Mouse (Mus musculus) Patski (cell line): ENCODE results near the gene Zfp969. TPM values are rescaled to one million over a fixed set of nuclear protein-coding genes. Genes with fewer than 3 reads are reported as not detected.
"Not testable (repeated sequence)": the region's sequence is repeated elsewhere in the genome, so short reads cannot be mapped to it uniquely, and the experiment has no call there.

Experiments
- ATAC-seq: fragments of 100-300 bp; one replicate; pipeline ENCODE4 v1.8.0; 2021
- CTCF ChIA-PET: fragments of 350-600 bp; sonication (Branson Sonifier 250); formaldehyde crosslinking; loops from one replicate; lab custom pipeline; 2022; ENCODE audit warnings: inconsistent platforms; lab: Charles Lee
- POLR2A ChIA-PET: fragments of 350-600 bp; sonication (Branson Sonifier 250); formaldehyde crosslinking; loops from one replicate; lab custom pipeline; 2022; ENCODE audit warnings: antibody characterized with exemption, inconsistent platforms; lab: Charles Lee
- DNase-seq: peaks from one replicate; pipeline ENCODE4 v3.0.0-alpha.2; 2011; ENCODE audit warnings: low read depth, low spot score
- H3K27me3 ChIP-seq: fragments of 371-371 bp; one replicate; pipeline ENCODE4 v1.5.1; 2021
- in situ Hi-C: fragments of 300-500 bp; cut with MboI; formaldehyde crosslinking; loops from 3 replicates; pipeline ENCODE4 v1.11.1; 2018; ENCODE audit warnings: low pct_unique_long_range_greater_than_20kb, mixed read lengths
- polyA plus RNA-seq: library from polyadenylated mRNA; unstranded; gene quantifications from one replicate; pipeline ENCODE4 v1.2.3, GENCODE M21; 2021

Zfp969 gene
- 4.0 TPM for polyA plus RNA-seq

- DNase-seq, POLR2A ChIA-PET, in situ Hi-C loops, ATAC-seq, H3K27me3 ChIP-seq, CTCF ChIA-PET: not testable (repeated sequence)
These were observed at the start of gene Zfp969 for GRCm38 (mm10) chr2:175703546-175703945. TSS of gene Zfp969 (minus strand) at chr2:175703646.

- POLR2A ChIA-PET, DNase-seq, CTCF ChIA-PET, in situ Hi-C loops, H3K27me3 ChIP-seq, ATAC-seq: not testable (repeated sequence)
These were observed 37.8 kb upstream of the Zfp969 start, which contains the start of gene Gm2007 for GRCm38 (mm10) chr2:175741237-175741636. TSS of gene Gm2007 (plus strand) at chr2:175741537.

- in situ Hi-C loops, DNase-seq, ATAC-seq, H3K27me3 ChIP-seq, POLR2A ChIA-PET, CTCF ChIA-PET: not testable (repeated sequence)
These were observed 59.8 kb downstream of the Zfp969 start, which contains the start of gene Gm11007 for GRCm38 (mm10) chr2:175643678-175644077. TSS of gene Gm11007 (plus strand) at chr2:175643978.

Other genes with a start within 250 kb of the Zfp969 start
- gene Zfp965, start 233.7 kb downstream of the Zfp969 start, polyA plus RNA-seq: 2.6 TPM
- 0.53 TPM for gene Gm11007, start 59.7 kb downstream of the Zfp969 start, polyA plus RNA-seq
- gene Gm2007, start 37.9 kb upstream of the Zfp969 start, polyA plus RNA-seq: 0.53 TPM
- gene Gm14288, start 97.4 kb upstream of the Zfp969 start, polyA plus RNA-seq: 4.9 TPM
- gene Gm6710, start 165.6 kb upstream of the Zfp969 start, polyA plus RNA-seq: 3.5 TPM
- 6.6 TPM for gene Zfp966, start 227.5 kb upstream of the Zfp969 start, polyA plus RNA-seq